Mouse (Mus musculus) right cerebral cortex, postnatal 36 days (tissue): Measurements from ENCODE around the gene Fbxl21.

Experiments used
- DNase-seq, 2 experiments: peaks; one replicate each; pipeline ENCODE4 v3.0.0; 2022; ENCODE audit warnings: low spot score in 2 of 2, mixed read lengths in 1 of 2

Gene Fbxl21

DNA sequence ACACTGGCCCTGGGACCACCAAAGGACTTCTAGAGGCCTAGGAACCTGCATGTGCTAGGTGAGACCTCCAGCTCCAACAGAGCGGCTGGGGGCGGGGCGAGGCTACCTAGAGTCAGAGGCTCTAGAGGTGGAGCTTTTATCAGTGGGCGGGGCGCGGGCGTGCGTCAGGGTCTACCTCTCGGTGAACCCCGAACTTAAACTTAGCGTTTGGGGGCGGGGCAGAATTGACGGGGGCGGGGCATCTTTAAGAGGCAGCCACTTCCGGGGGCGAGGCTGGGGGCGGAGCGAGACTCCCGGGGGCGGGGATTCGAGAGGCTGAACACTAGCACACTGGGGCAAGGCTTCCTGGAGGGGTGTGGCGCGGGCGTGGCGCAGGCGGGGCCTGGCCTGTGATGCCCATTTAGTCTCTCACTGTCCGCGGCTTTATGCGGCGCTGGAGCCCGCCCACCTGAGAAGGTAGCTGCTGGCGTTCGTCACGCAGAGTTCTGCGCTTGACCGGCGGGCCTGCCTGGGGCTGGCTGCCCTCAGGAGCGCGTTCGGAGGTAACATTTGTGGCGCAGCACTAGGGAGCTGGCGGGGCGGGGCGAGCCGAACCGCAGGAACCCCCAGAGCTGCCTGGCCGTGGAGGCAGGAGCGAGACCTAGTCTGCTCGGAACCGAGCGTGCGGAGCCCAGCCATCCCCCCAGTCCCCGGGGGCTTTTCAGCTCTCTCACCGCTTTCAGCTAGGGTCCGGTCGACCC is at the start of gene Fbxl21:
TSS of gene Fbxl21 (plus strand) at position 392 of the 740 bp plus-strand sequence.
- DNase-seq: peak; percentile 91 to 92

DNA sequence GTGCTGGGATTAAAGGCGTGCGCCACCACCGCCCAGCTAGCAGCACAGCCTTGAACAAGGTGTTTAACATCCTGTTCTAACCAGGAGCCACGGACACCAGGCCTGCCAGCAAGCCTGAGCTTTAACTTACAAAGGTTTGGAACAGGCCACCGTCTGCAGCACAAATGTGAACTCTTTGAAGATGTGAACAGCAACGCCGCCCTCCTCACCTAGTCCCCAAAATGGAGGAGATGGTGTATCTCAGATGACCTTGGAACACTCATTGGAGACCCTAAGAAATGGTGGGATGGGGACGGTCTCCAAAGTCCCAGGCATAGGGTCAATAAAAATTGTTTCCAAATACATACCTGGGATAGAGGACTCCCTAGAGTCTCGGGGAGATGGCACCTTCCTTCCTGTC is 49.6 kb upstream of the Fbxl21 start:
- no peak for DNase-seq

GRCm38 (mm10) chr13:56475363-56475762 is 46.9 kb upstream of the Fbxl21 start:
- DNase-seq: peak in 1 of 2 experiments; percentile 25

DNA sequence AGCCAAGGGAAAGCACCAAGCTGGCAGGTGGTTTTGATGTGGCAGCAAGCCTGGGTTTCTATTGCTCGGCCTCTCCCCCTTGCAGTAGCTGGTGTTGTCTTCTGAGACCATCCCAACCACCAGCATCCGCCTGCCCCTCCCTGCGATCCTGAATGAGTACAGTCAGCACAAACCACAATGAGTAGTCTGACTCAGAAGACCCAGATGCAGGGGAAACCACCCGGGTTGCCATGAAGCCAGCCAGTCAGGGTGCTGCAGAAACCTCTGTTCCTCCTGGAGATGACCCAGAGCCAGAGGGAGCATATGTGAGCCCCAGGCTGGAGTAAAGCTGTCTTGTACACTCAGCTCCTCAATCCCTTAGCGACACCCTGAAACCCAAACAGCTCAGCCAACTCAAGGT is 45.5 kb upstream of the Fbxl21 start:
- no peak for DNase-seq

- peak; percentile 17 to 31 for DNase-seq
These were observed 45.0 kb upstream of the Fbxl21 start for GRCm38 (mm10) chr13:56477271-56477670.

DNA sequence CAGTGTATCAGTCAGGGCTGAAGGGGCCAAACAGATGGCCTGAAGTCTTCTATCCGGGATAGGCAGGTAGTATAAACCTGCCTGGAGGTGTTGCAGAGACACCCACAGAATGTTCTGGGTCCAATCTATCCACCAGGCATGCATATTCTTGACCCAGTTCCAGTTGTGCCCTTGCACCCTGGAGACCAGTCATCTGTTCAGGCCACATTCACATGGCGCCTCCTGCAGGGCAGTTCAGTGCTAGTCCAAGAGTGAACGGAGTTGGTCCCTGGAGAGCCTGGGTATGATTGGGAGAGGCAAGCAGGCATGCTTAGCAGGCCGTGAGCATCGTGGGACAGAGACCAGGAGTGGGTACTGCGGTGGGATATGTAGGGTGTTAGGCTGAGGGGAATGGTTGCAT is 44.2 kb upstream of the Fbxl21 start:
- no peak for DNase-seq

GRCm38 (mm10) chr13:56482146-56482545 is 40.1 kb upstream of the Fbxl21 start, which contains the start of gene Il9:
TSS of gene Il9 (minus strand) at chr13:56482246.
- DNase-seq: no peak

DNA sequence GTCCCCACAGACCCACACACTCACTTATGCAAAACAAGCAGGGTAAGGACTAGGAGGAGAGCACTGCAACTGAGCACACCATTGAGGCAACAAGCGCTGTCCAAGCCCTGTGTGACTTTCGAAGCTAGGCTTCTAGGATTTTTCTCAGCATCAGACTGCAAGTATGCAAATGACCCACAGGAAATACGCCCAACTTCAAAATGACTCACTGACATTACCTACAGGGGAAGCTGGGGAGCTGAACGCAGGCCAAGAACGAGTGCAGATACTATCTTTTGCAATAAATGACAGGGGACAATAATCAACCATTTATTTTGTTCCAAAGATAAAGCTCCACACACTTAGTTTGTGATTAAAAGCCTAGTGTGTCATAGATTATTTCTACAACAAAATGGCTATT is 34.3 kb upstream of the Fbxl21 start:
- DNase-seq: no peak

DNA sequence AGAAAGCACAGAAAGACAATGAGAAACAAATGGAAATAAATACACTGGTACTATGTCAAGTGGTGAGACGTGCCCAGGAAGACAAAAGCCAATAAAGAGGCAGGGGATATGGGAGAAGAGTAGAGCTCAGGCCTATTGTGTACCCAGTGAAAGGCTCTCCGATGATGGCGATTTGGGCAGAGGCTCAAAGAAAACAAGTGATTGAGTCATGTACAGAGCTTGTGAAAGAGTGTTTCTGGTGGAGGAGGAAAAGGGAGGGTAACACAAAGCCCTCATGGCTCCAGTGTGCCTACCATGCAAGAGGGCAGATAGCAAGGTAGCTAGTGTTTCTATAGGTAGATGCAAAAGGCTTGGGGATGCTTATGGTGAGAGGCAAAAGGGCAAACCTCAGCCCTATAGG is 27.8 kb upstream of the Fbxl21 start:
- no peak for DNase-seq

GRCm38 (mm10) chr13:56500132-56500531 is 22.1 kb upstream of the Fbxl21 start:
- no peak for DNase-seq

DNA sequence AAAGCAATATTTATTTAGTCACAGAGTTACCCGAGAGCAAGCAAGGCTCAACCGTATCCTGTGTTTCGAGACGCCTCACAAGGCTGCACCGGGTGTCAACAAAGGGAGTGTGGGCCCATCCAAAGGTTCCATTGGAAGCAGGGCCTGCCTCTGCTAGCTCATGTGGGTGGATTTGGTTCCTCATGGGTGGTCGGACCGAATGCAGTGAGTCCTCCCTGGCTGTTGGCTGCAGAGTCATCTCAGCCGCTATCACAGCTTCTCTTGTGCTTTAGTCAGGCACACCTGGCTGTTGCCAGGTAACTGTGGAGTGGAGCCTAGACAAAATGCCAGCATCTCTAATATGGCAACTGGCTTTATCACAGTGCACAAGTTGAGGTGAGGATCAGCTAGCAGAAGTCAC is 21.6 kb upstream of the Fbxl21 start:
- no peak for DNase-seq

DNA sequence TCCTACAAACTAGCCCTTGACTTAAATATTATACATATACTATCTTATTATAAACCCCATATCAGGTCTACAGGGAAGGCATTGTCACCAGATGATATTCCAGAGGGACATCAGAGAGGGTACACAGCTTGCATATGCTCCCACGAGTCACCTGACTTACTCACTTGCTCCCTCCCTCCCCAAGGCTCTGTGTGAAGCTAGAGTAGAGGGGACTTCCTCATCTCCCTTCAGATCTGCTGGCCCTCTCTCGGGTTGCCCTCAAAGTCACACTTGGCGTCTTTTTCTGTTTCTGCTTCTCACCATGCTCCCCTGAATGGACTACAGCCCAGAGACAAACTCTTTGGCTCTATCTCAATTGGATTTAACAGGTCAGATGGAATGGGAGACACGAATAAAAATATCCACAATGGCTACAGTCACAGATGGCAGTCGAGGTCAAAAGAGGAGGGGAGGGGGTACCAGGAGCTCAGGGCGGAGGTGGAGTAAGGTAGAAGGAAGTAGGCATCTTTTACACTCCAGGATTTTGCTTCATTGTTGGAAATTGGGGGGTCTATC is 20.3 kb upstream of the Fbxl21 start:
- no peak for DNase-seq

- DNase-seq: no peak
These were observed 15.3 kb upstream of the Fbxl21 start for GRCm38 (mm10) chr13:56506871-56507496.

GRCm38 (mm10) chr13:56509796-56510195 is 12.5 kb upstream of the Fbxl21 start:
- no peak for DNase-seq

GRCm38 (mm10) chr13:56513595-56513994 is 8.7 kb upstream of the Fbxl21 start:
- no peak for DNase-seq

DNA sequence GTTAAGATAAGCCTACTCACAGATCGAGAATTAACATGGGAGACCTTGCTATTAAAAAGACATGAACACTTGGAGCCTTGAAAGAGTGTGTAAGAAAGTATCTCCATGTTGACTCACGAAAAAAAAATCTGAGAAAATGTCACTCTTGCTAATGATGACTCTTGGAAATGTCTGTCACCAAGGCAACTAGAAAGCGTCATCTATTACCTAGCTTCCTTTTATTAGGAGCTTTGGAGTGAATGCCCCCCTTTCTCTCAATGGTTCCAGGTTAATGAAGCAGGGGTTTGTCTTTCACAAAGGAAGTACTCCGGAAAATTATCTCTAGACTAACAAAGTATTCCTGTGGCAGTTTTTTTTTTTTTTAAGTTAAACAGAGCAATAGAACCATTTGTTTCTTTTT is 6.0 kb upstream of the Fbxl21 start:
- DNase-seq: no peak

- DNase-seq: no peak
These were observed 5.5 kb upstream of the Fbxl21 start for GRCm38 (mm10) chr13:56516816-56517215.

- no peak for DNase-seq
These were observed 522 bp downstream of the Fbxl21 start for GRCm38 (mm10) chr13:56522821-56523167.

GRCm38 (mm10) chr13:56526871-56527270 is 4.6 kb downstream of the Fbxl21 start:
- DNase-seq: no peak

DNA sequence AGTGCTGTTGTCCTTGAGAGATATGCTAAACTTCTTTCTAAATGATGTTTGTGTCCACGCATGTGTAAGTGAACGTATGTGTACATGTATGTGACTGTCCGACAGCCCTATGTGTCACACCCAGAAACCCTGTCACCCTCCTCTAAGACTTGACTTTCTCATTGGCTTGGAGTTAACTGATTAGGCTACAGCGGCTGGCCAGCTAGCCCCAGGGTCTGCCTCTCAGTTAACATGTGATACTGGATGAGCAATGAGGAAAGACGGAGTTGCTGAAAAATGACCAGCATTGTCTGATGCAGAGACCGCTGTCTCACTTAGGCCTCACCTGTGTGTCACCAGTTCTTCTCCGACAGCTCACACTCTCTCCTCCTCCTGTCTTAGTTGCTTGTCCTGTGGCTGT is 5.6 kb downstream of the Fbxl21 start:
- no peak for DNase-seq

DNA sequence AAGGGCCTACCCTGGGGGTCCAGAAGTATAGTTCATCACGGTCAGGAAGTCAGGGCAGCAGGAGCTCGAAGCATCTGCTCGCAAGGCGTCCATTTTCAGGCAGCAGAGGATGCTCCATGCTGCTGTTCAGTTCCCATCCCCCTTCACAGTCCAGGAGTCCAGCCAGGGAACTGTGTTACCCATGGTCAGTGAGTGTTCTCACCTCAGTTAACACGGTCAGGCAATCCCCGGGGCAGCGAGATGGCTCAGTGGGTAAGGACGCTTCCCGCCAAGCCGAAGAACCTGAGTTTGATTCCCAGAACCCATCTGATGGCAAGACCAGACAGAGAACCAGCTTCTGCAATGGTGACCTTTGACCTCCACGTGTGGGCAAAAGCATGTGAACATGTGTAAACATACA is 6.0 kb downstream of the Fbxl21 start:
- DNase-seq: no peak

DNA sequence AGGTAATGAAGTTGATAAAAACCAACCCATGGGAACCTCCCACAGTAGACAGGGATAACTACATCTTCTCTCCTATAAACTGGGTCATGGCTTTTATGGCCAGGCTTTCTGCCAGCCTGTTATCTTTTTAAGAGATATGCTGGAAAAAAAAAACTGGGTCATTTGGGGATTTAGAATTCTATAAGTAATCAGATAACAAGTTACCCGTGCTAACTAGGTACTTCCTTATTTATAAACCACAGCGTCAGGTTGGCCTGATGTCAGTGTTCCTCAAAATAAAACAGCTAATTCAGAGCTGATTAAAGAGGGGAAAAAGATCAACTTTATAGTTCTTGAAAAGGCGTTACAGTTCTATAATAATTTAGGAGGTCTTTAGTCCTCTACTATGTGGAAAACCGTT is 6.8 kb downstream of the Fbxl21 start:
- no peak for DNase-seq

- DNase-seq: no peak
These were observed 7.4 kb downstream of the Fbxl21 start for GRCm38 (mm10) chr13:56529685-56530084.
